Mouse (Mus musculus) CH12.LX (cell line): ENCODE data around the gene Mmp17. TPM values are rescaled to one million over a fixed set of nuclear protein-coding genes. Genes with fewer than 3 reads are reported as not detected.

Experiments used
- DNase-seq: peaks from one replicate; pipeline ENCODE4 v3.0.0-alpha.2; 2013; ENCODE audit errors: extremely low read depth
- H3K27ac ChIP-seq: 2 replicates; pipeline ENCODE4 v1.5.1; 2012; ENCODE audit warnings: low read depth, mild to moderate bottlenecking, control low read depth, moderate library complexity; ENCODE audit not compliant: insufficient read depth
- H3K27me3 ChIP-seq: replicated peaks from 2 replicates; pipeline ENCODE3; 2012; ENCODE audit warnings: inconsistent platforms
- H3K36me3 ChIP-seq, 2 experiments: replicated peaks in 1 of 2; 2 replicates each; pipeline versions ENCODE3 to v1.6.1; 2012; ENCODE audit warnings: inconsistent platforms in 1 of 2, low read length in 1 of 2, mild to moderate bottlenecking in 1 of 2, mixed read lengths in 1 of 2, moderate library complexity in 1 of 2; ENCODE audit not compliant: control insufficient read depth in 1 of 2, insufficient read depth in 1 of 2
- H3K4me1 ChIP-seq, 2 experiments: 2 replicates each; pipeline ENCODE4 v1.6.1; 2012; ENCODE audit warnings: inconsistent platforms in 1 of 2, moderate library complexity in 1 of 2; ENCODE audit not compliant: insufficient read depth in 2 of 2, control insufficient read depth in 1 of 2
- H3K4me2 ChIP-seq: 2 replicates; pipeline ENCODE4 v1.6.1; 2012; ENCODE audit warnings: low read depth, mild to moderate bottlenecking, control low read depth; ENCODE audit not compliant: poor library complexity, insufficient read depth, severe bottlenecking
- H3K4me3 ChIP-seq, 3 experiments: fragments of 150-350 bp in 1 of 3; sonication (generic) in 1 of 3; replicated peaks in 1 of 3; 2 replicates each; pipeline versions ENCODE3 to v1.5.1; 2011 to 2012; ENCODE audit warnings: low read depth in 2 of 3, low read length in 2 of 3, mild to moderate bottlenecking in 2 of 3, moderate library complexity in 2 of 3, control low read depth in 1 of 3, improper control_type of control experiment in 1 of 3, inconsistent platforms in 1 of 3, mixed read lengths in 1 of 3; ENCODE audit not compliant: poor library complexity in 1 of 3
- H3K79me2 ChIP-seq: replicated peaks from 2 replicates; pipeline ENCODE4 v1.6.1; 2012; ENCODE audit warnings: mild to moderate bottlenecking, moderate library complexity; ENCODE audit not compliant: control insufficient read depth, poor library complexity, insufficient read depth, severe bottlenecking; ENCODE audit errors: extremely low read depth
- H3K9ac ChIP-seq: 2 replicates; pipeline ENCODE4 v1.6.1; 2012; ENCODE audit warnings: low read depth, mild to moderate bottlenecking, control low read depth, moderate library complexity; ENCODE audit not compliant: insufficient read depth
- H3K9me3 ChIP-seq: replicated peaks from 2 replicates; pipeline ENCODE3; 2012; ENCODE audit warnings: low read length, inconsistent platforms, mixed read lengths
- BHLHE40 ChIP-seq: IDR thresholded peaks from 2 replicates; pipeline ENCODE4 v1.6.1; 2011; ENCODE audit warnings: mild to moderate bottlenecking, low read depth, low read length, improper control_type of control experiment
- E2F4 ChIP-seq: IDR thresholded peaks from 2 replicates; pipeline ENCODE4 v1.6.1; 2011; ENCODE audit warnings: low read depth, low read length, improper control_type of control experiment; ENCODE audit not compliant: insufficient replicate concordance
- ETS1 ChIP-seq: conservative IDR thresholded peaks from 2 replicates; pipeline ENCODE4 v1.6.1; 2012; ENCODE audit warnings: low read depth, mild to moderate bottlenecking, inconsistent platforms, low read length, improper control_type of control experiment, moderate library complexity
- GABPA ChIP-seq: IDR thresholded peaks from 2 replicates; pipeline ENCODE4 v1.6.1; 2012; ENCODE audit warnings: low read depth, low read length, improper control_type of control experiment, inconsistent platforms; ENCODE audit not compliant: insufficient replicate concordance
- IRF4 ChIP-seq: IDR thresholded peaks from 2 replicates; pipeline ENCODE4 v1.6.1; 2014; ENCODE audit warnings: low read depth, mild to moderate bottlenecking, inconsistent platforms, low read length, improper control_type of control experiment
- JUND ChIP-seq: conservative IDR thresholded peaks from 2 replicates; pipeline ENCODE4 v1.6.1; 2011; ENCODE audit warnings: low read depth, low read length, improper control_type of control experiment
- MAX ChIP-seq: IDR thresholded peaks from 2 replicates; pipeline ENCODE4 v1.6.1; 2011; ENCODE audit warnings: low read length, improper control_type of control experiment
- MEF2A ChIP-seq: IDR thresholded peaks from 2 replicates; pipeline ENCODE4 v1.6.1; 2014; ENCODE audit warnings: low read depth, mild to moderate bottlenecking, inconsistent platforms, low read length, improper control_type of control experiment, borderline replicate concordance
- NELFE ChIP-seq: IDR thresholded peaks from 2 replicates; pipeline ENCODE4 v1.6.1; 2011; ENCODE audit warnings: low read depth, low read length, improper control_type of control experiment
- PAX5 ChIP-seq: IDR thresholded peaks from 2 replicates; pipeline ENCODE4 v1.6.1; 2012; ENCODE audit warnings: low read length, inconsistent platforms, mixed read lengths
- POLR2AphosphoS2 ChIP-seq: IDR thresholded peaks from 2 replicates; pipeline ENCODE4 v1.6.1; 2011; ENCODE audit warnings: low read depth, low read length, improper control_type of control experiment
- SIN3A ChIP-seq: IDR thresholded peaks from 2 replicates; pipeline ENCODE4 v1.6.1; 2012; ENCODE audit warnings: low read length, improper control_type of control experiment, inconsistent platforms
- TCF12 ChIP-seq: IDR thresholded peaks from 2 replicates; pipeline ENCODE4 v1.6.1; 2014; ENCODE audit warnings: low read depth, mild to moderate bottlenecking, inconsistent platforms, low read length, improper control_type of control experiment
- USF2 ChIP-seq: conservative IDR thresholded peaks from 2 replicates; pipeline ENCODE4 v1.6.1; 2011; ENCODE audit warnings: low read depth, low read length, improper control_type of control experiment
- ZC3H11A ChIP-seq: IDR thresholded peaks from 2 replicates; pipeline ENCODE4 v1.6.1; 2012; ENCODE audit warnings: low read depth, mild to moderate bottlenecking, inconsistent platforms, low read length, improper control_type of control experiment
- ZKSCAN1 ChIP-seq: IDR thresholded peaks from 2 replicates; pipeline ENCODE4 v1.6.1; 2012; ENCODE audit warnings: low read depth, inconsistent platforms, low read length, improper control_type of control experiment, borderline replicate concordance
- ZMIZ1 ChIP-seq: IDR thresholded peaks from 2 replicates; pipeline ENCODE4 v1.6.1; 2012; ENCODE audit warnings: low read depth, mild to moderate bottlenecking, inconsistent platforms, low read length, improper control_type of control experiment
- dilution Hi-C: fragments of 300-500 bp; cut with MboI; formaldehyde crosslinking; loops from 2 replicates; pipeline ENCODE4 v1.14.3; 2020; ENCODE audit warnings: low sequenced_read_pairs; ENCODE audit not compliant: extremely low pct_unique_long_range_greater_than_20kb, extremely low pct_ligation_motif_present
- in situ Hi-C: fragments of 300-500 bp; cut with MboI; formaldehyde crosslinking; loops from 3 replicates; pipeline ENCODE4 v1.14.3; 2019; ENCODE audit warnings: low sequenced_read_pairs, low pct_ligation_motif_present, low pct_unique_long_range_greater_than_20kb, mixed read lengths
- polyA plus RNA-seq: library from polyadenylated mRNA; unstranded; fragments of >175 nt; gene quantifications from 2 replicates; pipeline ENCODE4 v1.2.1, GENCODE M21; 2012; ENCODE audit warnings: low read depth; ENCODE audit not compliant: insufficient read length
- total RNA-seq, 2 experiments: library from RNA; depleted of rRNA; stranded (reverse); fragments of 300-350 nt in 1 of 2; fragments of >200 nt in 1 of 2; gene quantifications; 2 replicates each; pipeline ENCODE4 v1.2.3; 2012 to 2014

Mmp17 gene
- total and polyA plus RNA-seq, 3 experiments: 0.51 TPM; not detected in 2

- Histone ChIP-seq H3K27me3 (no peaks in the 10 kb centered on the region), H3K27ac (no peak overlapping the region), H3K4me1 (no peaks in the 10 kb centered on the region), H3K9ac (no peak overlapping the region), H3K4me2 (no peak overlapping the region), H3K79me2 (no peaks in the 10 kb centered on the region), H3K9me3 (no peaks in the 10 kb centered on the region), H3K4me3 (no peak overlapping the region), H3K36me3 (peaks cover 85 to 93% of the 10 kb centered on the region in 2 experiments)
- TF ChIP-seq E2F4: no peak
- no peak for TF ChIP-seq SIN3A
- TF ChIP-seq ZC3H11A: no peak
- no peak for TF ChIP-seq TCF12
- no peak for TF ChIP-seq NELFE
- TF ChIP-seq ZMIZ1: no peak
- TF ChIP-seq IRF4: no peak
- TF ChIP-seq USF2: no peak
- no peak for DNase-seq
- in situ Hi-C loops: no loop called here
- dilution Hi-C loops: no loop called here
Measured at GRCm38 (mm10) chr5:129545787-129546186, 38.2 kb upstream of the Mmp17 start.

- TF ChIP-seq ETS1 (no peak), MAX (no peak), PAX5 (no peak), MEF2A (no peak), ZKSCAN1 (no peak), POLR2AphosphoS2 (no peak), IRF4 (no peak)
- Histone ChIP-seq H3K9me3 (no peaks in the 10 kb centered on the region), H3K27ac (no peak overlapping the region), H3K4me2 (no peak overlapping the region), H3K36me3 (peaks cover 82 to 93% of the 10 kb centered on the region in 2 experiments), H3K9ac (no peak overlapping the region), H3K4me1 (no peaks in the 10 kb centered on the region), H3K79me2 (no peaks in the 10 kb centered on the region), H3K27me3 (no peaks in the 10 kb centered on the region), H3K4me3 (no peak overlapping the region)
- dilution Hi-C loops (no loop called here), in situ Hi-C loops (no loop called here)
- DNase-seq: no peak
Measured at GRCm38 (mm10) chr5:129549716-129550115, 34.3 kb upstream of the Mmp17 start.

DNA sequence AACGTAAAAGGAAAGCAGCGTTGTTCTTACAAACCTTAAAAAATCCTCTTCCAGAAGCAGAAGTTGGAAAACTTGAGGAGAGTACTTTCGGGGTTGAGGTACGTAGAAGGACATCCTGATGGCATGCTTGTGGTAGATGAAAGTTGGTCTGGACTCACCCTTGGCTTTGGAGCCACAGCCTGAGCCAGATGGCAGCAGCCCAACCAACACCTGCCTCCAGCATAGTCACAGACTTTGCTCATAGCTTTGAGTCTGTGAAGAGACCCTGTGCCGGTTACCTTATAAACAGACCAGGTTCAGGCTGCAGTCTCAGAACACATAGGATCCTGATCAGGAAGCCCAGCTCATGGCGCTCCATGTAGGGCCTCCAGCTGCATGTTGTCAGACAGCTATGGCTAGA is 33.2 kb upstream of the Mmp17 start:
- dilution Hi-C loops: no loop called here

More for the DNA sequence above, 33.2 kb upstream of the Mmp17 start:
- Histone ChIP-seq H3K4me2 (no peak overlapping the region), H3K4me3 (no peak overlapping the region), H3K9me3 (no peaks in the 10 kb centered on the region), H3K27ac (no peak overlapping the region), H3K9ac (no peak overlapping the region), H3K4me1 (no peaks in the 10 kb centered on the region), H3K79me2 (no peaks in the 10 kb centered on the region), H3K36me3 (peaks cover 90 to 98% of the 10 kb centered on the region in 2 experiments), H3K27me3 (no peaks in the 10 kb centered on the region)
- no peak for DNase-seq
- in situ Hi-C loops: no loop called here
- TF ChIP-seq GABPA (no peak), BHLHE40 (no peak), MEF2A (no peak), POLR2AphosphoS2 (no peak), JUND (no peak)
